Mouse (Mus musculus) testis, adult 2 months (tissue): ENCODE data around the gene Itpr2.

Experiments used
- CTCF ChIP-seq: fragments of 200-500 bp; IDR thresholded peaks from 2 replicates; pipeline ENCODE4 v1.5.1; 2012; ENCODE audit warnings: low read depth, mild to moderate bottlenecking, inconsistent platforms, low read length, moderate library complexity; ENCODE audit not compliant: control insufficient read depth, insufficient read depth, insufficient replicate concordance
- POLR2A ChIP-seq: fragments of 200-500 bp; IDR thresholded peaks from 2 replicates; pipeline ENCODE4 v1.6.1; 2012; ENCODE audit warnings: low read depth, mild to moderate bottlenecking, inconsistent platforms, low read length, moderate library complexity; ENCODE audit not compliant: control insufficient read depth

DNA sequence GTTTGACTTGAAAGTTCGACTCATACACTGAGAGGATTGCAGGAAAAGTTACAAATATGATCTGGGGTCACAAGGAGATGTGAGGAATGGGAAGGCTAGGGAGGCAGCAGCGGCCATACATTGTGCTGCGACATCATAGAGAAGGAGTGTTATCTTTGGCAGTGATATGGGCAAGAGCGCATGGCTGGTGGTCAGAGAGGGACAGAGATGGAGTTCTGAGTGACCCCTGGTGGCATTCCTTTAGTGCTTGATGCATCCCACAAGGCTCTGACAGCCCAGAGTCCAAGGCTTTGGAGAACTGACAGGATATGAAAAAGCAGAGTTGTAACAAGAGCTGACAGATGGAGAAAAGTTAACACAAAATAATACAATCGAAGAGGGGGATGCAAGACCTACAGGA lies 334.8 kb downstream of the Itpr2 start:
- TF ChIP-seq CTCF = no peak
- no peak for TF ChIP-seq POLR2A
